Mouse (Mus musculus) midbrain, embryonic 13.5 days (tissue): ENCODE measurements around the gene Slc6a17. TPM values are rescaled to one million over a fixed set of nuclear protein-coding genes. Genes with fewer than 3 reads are reported as not detected.

Experiments used
- ATAC-seq: fragments of 200-750 bp; cut with Nextera tagmentation; 2 replicates; pipeline ENCODE4 v1.8.0; 2017; ENCODE audit warnings: mild to moderate bottlenecking, moderate TSS enrichment, moderate library complexity
- H3K27ac ChIP-seq: fragments of 300-500 bp; sonication (generic); 2 replicates; pipeline ENCODE4 v1.5.1; 2015; ENCODE audit warnings: inconsistent platforms, mild to moderate bottlenecking, moderate library complexity
- H3K27me3 ChIP-seq: fragments of 300-500 bp; sonication (generic); 2 replicates; pipeline ENCODE4 v1.6.1; 2015; ENCODE audit warnings: mild to moderate bottlenecking, inconsistent platforms
- H3K36me3 ChIP-seq: fragments of 300-500 bp; sonication (generic); 2 replicates; pipeline ENCODE4 v1.6.1; 2015; ENCODE audit warnings: mild to moderate bottlenecking, inconsistent platforms
- H3K4me1 ChIP-seq: fragments of 300-500 bp; sonication (generic); replicated peaks from 2 replicates; pipeline ENCODE4 v1.6.1; 2015; ENCODE audit warnings: inconsistent platforms
- H3K4me2 ChIP-seq: fragments of 300-500 bp; sonication (generic); replicated peaks from 2 replicates; pipeline ENCODE4 v1.6.1; 2015; ENCODE audit warnings: moderate library complexity, mild to moderate bottlenecking, inconsistent platforms
- H3K4me3 ChIP-seq: fragments of 300-500 bp; sonication (generic); replicated peaks from 2 replicates; pipeline ENCODE4 v1.5.1; 2015; ENCODE audit warnings: mild to moderate bottlenecking, inconsistent platforms
- H3K9ac ChIP-seq: fragments of 300-500 bp; sonication (generic); replicated peaks from 2 replicates; pipeline ENCODE4 v1.6.1; 2015; ENCODE audit warnings: mild to moderate bottlenecking, inconsistent platforms
- H3K9me3 ChIP-seq: fragments of 300-500 bp; sonication (generic); 2 replicates; pipeline ENCODE4 v1.6.1; 2016; ENCODE audit warnings: mild to moderate bottlenecking, inconsistent platforms
- WGBS: fragments of 180-500 bp; shearing (Covaris S2); methylation state at CpG from one replicate; pipeline ENCODE4 v1.1.7; 2015; 5-methylcytosine and 5-hydroxymethylcytosine counted together
- polyA plus RNA-seq: library from polyadenylated mRNA; unstranded; fragments of >200 nt; fragmentation: Nextera tagmentation; extraction: Ambion mirVana; gene quantifications from 2 replicates; pipeline ENCODE4 v1.2.1, GENCODE M21; 2015

Slc6a17 gene
- polyA plus RNA-seq, 1 experiment from 2014 or later, result 13.4 TPM

- H3K9ac ChIP-seq, result no peak overlapping the region
- 84% methylated on average over 8 of the region's 8 CpGs for WGBS
- H3K36me3 ChIP-seq, result no peaks in the 10 kb centered on the region
- H3K9me3 ChIP-seq, result no peaks in the 10 kb centered on the region
- no peak overlapping the region for H3K27ac ChIP-seq
- H3K4me1 ChIP-seq, result no peaks in the 10 kb centered on the region
- H3K27me3 ChIP-seq, result no peaks in the 10 kb centered on the region
- no peak for ATAC-seq
- no peak overlapping the region for H3K4me2 ChIP-seq
- H3K4me3 ChIP-seq, result no peak overlapping the region
Observed at GRCm38 (mm10) chr3:107543158-107544080, 25.6 kb upstream of the Slc6a17 start.

GRCm38 (mm10) chr3:107542584-107542983 lies 24.8 kb upstream of the Slc6a17 start:
- no peaks in the 10 kb centered on the region for H3K9me3 ChIP-seq
- 64% methylated on average over 4 of the region's 4 CpGs for WGBS
- no peak overlapping the region for H3K9ac ChIP-seq
- H3K4me2 ChIP-seq, result no peak overlapping the region
- no peak overlapping the region for H3K27ac ChIP-seq
- no peak for ATAC-seq
- no peaks in the 10 kb centered on the region for H3K27me3 ChIP-seq
- no peaks in the 10 kb centered on the region for H3K36me3 ChIP-seq
- H3K4me3 ChIP-seq, result no peak overlapping the region
- peaks cover under 1% of the 10 kb centered on the region; the same call in 1 of the 2 replicates for H3K4me1 ChIP-seq

- Histone ChIP-seq H3K27me3 (no peaks in the 10 kb centered on the region), H3K4me3 (peak overlapping the region; percentile 28), H3K4me1 (peaks cover 16% of the 10 kb centered on the region), H3K27ac (peak overlapping the region; percentile 87), H3K36me3 (no peaks in the 10 kb centered on the region), H3K4me2 (peak overlapping the region; percentile 53), H3K9ac (peak overlapping the region; percentile 64; the same call in 1 of the 2 replicates), H3K9me3 (no peaks in the 10 kb centered on the region)
- 38% methylated on average over 8 of the region's 8 CpGs for WGBS
- ATAC-seq, result peak; percentile 60
Observed at GRCm38 (mm10) chr3:107537504-107537889, 19.7 kb upstream of the Slc6a17 start.

GRCm38 (mm10) chr3:107536810-107537503 lies 19.1 kb upstream of the Slc6a17 start:
- WGBS, result 3% methylated on average over 17 of the region's 17 CpGs
- ATAC-seq, result peak; percentile 85

GRCm38 (mm10) chr3:107534951-107535350 lies 17.1 kb upstream of the Slc6a17 start:
- H3K4me1 ChIP-seq, result peaks cover 17% of the 10 kb centered on the region
- no peak overlapping the region for H3K9ac ChIP-seq
- 89% methylated on average over 7 of the region's 7 CpGs for WGBS
- ATAC-seq, result no peak
- H3K27me3 ChIP-seq, result no peaks in the 10 kb centered on the region
- H3K27ac ChIP-seq, result no peak overlapping the region
- H3K4me2 ChIP-seq, result no peak overlapping the region
- no peaks in the 10 kb centered on the region for H3K9me3 ChIP-seq
- no peaks in the 10 kb centered on the region for H3K36me3 ChIP-seq
- H3K4me3 ChIP-seq, result no peak overlapping the region

More at GRCm38 (mm10) chr3:107536810-107537503, 19.1 kb upstream of the Slc6a17 start:
- peak overlapping the region; percentile 28 for H3K4me3 ChIP-seq
- peak overlapping the region; percentile 87 for H3K27ac ChIP-seq
- peak overlapping the region; percentile 53 for H3K4me2 ChIP-seq
- peak overlapping the region; percentile 64 for H3K9ac ChIP-seq
- H3K9me3 ChIP-seq, result no peaks in the 10 kb centered on the region
- no peaks in the 10 kb centered on the region for H3K27me3 ChIP-seq
- H3K36me3 ChIP-seq, result no peaks in the 10 kb centered on the region
- H3K4me1 ChIP-seq, result peaks cover 16% of the 10 kb centered on the region

- no peaks in the 10 kb centered on the region for H3K9me3 ChIP-seq
- H3K4me2 ChIP-seq, result no peak overlapping the region
- no peak overlapping the region for H3K4me3 ChIP-seq
- WGBS, result 65% methylated on average over 4 of the region's 4 CpGs
- H3K9ac ChIP-seq, result no peak overlapping the region
- no peaks in the 10 kb centered on the region for H3K27me3 ChIP-seq
- no peak overlapping the region for H3K27ac ChIP-seq
- H3K36me3 ChIP-seq, result no peaks in the 10 kb centered on the region
- H3K4me1 ChIP-seq, result peaks cover 31% of the 10 kb centered on the region
- no peak for ATAC-seq
Observed at GRCm38 (mm10) chr3:107533532-107533931, 15.7 kb upstream of the Slc6a17 start.

GRCm38 (mm10) chr3:107530581-107530980 lies 12.8 kb upstream of the Slc6a17 start:
- Histone ChIP-seq H3K27ac (0 out of 2 replicates have a peak overlapping the region, but pooled peaks have one; percentile 95), H3K4me2 (no peak overlapping the region), H3K4me3 (no peak overlapping the region), H3K27me3 (no peaks in the 10 kb centered on the region), H3K9ac (no peak overlapping the region), H3K9me3 (no peaks in the 10 kb centered on the region), H3K36me3 (no peaks in the 10 kb centered on the region), H3K4me1 (peaks cover 27% of the 10 kb centered on the region)
- no peak for ATAC-seq
- 74% methylated on average over 5 of the region's 5 CpGs for WGBS

GRCm38 (mm10) chr3:107529182-107529581 lies 11.4 kb upstream of the Slc6a17 start:
- Histone ChIP-seq H3K4me2 (peak overlapping the region; percentile 49), H3K36me3 (no peaks in the 10 kb centered on the region), H3K4me1 (peaks cover 27% of the 10 kb centered on the region), H3K27me3 (no peaks in the 10 kb centered on the region), H3K4me3 (no peak overlapping the region), H3K27ac (peak overlapping the region; percentile 95), H3K9ac (no peak overlapping the region), H3K9me3 (no peaks in the 10 kb centered on the region)
- WGBS, result 68% methylated on average over 5 of the region's 5 CpGs
- peak; percentile 46 for ATAC-seq

- peak overlapping the region; percentile 95 for H3K27ac ChIP-seq
- ATAC-seq, result peak; percentile 95
- no peak overlapping the region for H3K4me3 ChIP-seq
- H3K4me2 ChIP-seq, result peak overlapping the region; percentile 49
- H3K9ac ChIP-seq, result peak overlapping the region; percentile 50
- 6% methylated on average over 9 of the region's 9 CpGs for WGBS
- H3K4me1 ChIP-seq, result peaks cover 27% of the 10 kb centered on the region
- no peaks in the 10 kb centered on the region for H3K36me3 ChIP-seq
- H3K27me3 ChIP-seq, result no peaks in the 10 kb centered on the region
- H3K9me3 ChIP-seq, result no peaks in the 10 kb centered on the region
Observed at GRCm38 (mm10) chr3:107528401-107529118, 10.7 kb upstream of the Slc6a17 start.

GRCm38 (mm10) chr3:107524547-107524946 lies 6.7 kb upstream of the Slc6a17 start:
- no peaks in the 10 kb centered on the region for H3K9me3 ChIP-seq
- ATAC-seq, result no peak
- WGBS, result 35% methylated on average over 6 of the region's 6 CpGs
- H3K4me1 ChIP-seq, result peaks cover 23% of the 10 kb centered on the region
- H3K36me3 ChIP-seq, result no peaks in the 10 kb centered on the region
- no peak overlapping the region for H3K4me2 ChIP-seq
- no peak overlapping the region for H3K4me3 ChIP-seq
- no peak overlapping the region for H3K9ac ChIP-seq
- H3K27ac ChIP-seq, result no peak overlapping the region
- peaks cover 9% of the 10 kb centered on the region for H3K27me3 ChIP-seq

GRCm38 (mm10) chr3:107520931-107521330 lies 3.1 kb upstream of the Slc6a17 start:
- Histone ChIP-seq H3K9me3 (no peaks in the 10 kb centered on the region), H3K27me3 (peaks cover 41% of the 10 kb centered on the region), H3K27ac (no peak overlapping the region), H3K4me1 (peaks cover 25% of the 10 kb centered on the region), H3K9ac (no peak overlapping the region), H3K4me3 (no peak overlapping the region), H3K4me2 (no peak overlapping the region), H3K36me3 (no peaks in the 10 kb centered on the region)
- WGBS, result 83% methylated on average over 5 of the region's 5 CpGs
- ATAC-seq, result no peak
